Mouse (Mus musculus) activated CD4-positive, CD25-positive, alpha-beta regulatory T cell (primary cell): ENCODE results near the gene Gm14597. TPM values are rescaled to one million over a fixed set of nuclear protein-coding genes. Genes with fewer than 3 reads are reported as not detected.

Experiments
- polyA plus RNA-seq, 2 experiments: library from polyadenylated mRNA; unstranded; fragments of 100-300 nt; shearing (Covaris generic); gene quantifications; one replicate each; pipeline ENCODE4 v1.2.1; 2017

The Gm14597 gene
- not detected for polyA plus RNA-seq

DNA sequence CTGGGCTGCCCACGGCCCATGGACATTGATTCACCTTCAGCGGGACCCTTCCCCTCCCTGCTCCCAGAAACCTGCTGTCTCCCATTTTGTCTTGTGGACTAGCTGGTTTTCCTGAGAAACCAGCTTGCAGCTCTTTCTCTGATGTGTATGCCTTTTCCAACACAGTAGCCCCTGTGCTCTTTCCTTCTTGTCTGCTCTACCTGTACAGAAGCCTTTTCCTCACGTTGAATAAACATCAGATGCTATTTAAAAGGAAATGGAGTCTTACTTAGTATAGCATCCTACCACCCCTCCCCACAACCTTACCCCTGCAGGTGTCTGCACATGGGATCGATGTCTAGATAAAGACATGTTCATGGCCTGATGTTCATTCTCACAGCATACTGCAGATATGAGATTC lies at the start of gene Gm14597:
Gm14597 (minus strand) TSS at position 101 of the 400 bp plus-strand sequence.

DNA sequence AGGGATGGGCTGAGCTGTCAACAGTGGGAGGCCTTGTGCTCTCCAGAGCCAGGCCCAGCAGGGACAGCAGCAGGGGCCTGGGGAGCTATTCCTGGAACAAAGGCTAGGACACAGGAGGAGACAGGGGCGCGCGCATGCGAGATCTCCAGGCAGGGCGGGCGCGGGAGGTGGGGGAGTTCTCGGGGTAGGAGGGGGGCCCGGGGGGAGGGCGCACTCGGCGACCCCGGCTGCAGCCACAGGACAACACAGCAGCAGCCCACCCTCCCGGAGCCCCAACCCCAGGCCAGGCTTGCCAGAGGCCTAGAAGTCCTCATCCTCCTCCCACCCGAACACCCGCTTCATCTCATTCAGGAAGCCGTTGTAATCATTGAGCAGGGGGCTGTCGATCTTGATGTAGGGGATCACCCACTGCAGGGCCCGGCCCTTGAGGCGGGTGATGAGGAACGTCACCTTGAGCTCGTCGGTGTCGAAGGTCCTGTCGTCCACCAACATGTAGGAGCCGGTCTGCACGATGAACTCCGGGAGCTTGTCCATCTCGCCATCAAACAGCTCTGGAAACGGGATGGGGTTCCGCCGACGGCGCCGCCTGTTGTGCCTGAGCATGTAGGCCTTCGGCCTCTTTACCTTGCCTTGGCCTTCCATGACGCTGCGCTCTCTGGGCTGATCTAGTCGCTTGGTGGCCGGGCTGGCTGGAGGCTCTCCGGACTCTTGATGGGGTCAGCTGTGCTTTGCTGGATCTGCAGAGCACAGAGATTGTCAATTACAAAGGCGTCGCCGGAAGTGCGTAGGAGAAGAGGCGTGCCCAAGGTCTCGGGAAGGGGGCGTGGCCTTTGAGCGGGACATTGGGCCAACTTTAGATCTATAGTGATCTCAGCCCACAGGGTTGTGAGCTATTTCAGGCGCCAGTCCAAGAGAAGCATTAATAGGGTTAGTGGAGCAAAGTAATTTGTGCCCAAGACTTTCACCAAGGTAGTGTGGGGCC lies 34.5 kb upstream of the Gm14597 start, which contains the start of gene Rtl8a:
Rtl8a (minus strand) TSS at position 703 of the 982 bp plus-strand sequence.

DNA sequence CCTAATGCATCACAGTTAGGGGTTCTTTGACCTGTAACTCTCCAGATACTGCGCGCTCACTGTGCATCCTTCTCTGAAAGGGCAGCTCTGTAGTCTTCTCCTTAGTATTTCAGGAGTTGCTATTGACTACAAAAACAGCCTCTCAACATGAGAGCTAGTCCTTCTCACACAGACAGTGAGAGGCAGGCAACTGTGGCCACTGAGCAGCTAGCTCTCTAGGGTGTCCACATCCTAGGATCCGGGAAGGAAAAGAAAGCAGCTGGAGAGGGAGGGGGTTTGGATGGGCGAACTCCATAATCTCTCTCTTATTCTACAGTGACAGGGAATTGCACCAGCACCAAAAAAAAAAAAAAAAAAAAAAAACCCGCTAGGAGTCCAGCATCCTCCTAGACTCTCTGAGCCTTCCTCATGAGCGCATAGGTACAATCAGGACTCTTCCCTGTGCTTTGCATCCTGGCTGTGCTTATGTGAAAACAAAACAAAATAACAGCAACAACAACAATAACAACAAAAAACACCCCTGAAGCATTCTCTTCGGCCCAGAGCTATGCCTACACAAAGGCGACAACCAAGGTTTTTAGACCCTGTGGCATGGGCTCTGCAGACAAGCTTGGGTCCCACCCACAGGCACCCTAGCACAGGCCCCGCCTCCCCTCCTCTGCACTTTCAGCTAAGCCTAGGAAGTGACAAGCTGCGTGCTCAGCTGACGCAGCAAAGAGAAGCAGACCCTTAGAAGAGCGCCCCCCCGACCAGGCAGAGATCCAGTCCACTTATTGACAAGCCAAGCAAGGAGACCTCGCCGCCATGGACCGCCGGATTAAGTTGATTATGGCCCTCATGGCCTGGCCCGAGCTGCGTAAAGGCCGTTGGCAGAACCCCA lies 1.3 kb downstream of the Gm14597 start, which contains the start of gene Rtl8c:
Rtl8c (plus strand) TSS at position 791 of the 880 bp plus-strand sequence.

Other genes starting within 250 kb of the Gm14597 start
- 10 to 100 TPM; 16.9 to 20.1 TPM for gene Mospd1, start 238.5 kb downstream of the Gm14597 start, polyA plus RNA-seq
- not detected for gene Etd, start 174.1 kb downstream of the Gm14597 start, polyA plus RNA-seq
- gene Rtl8c, start 947 bp downstream of the Gm14597 start, polyA plus RNA-seq: 10 to 100 TPM; 20.3 to 21.8 TPM
- 10 to 100 TPM; 31.5 to 33.5 TPM for gene Rtl8a, start 34.7 kb upstream of the Gm14597 start, polyA plus RNA-seq
- gene Rtl8b, start 61.4 kb upstream of the Gm14597 start, polyA plus RNA-seq: 10 to 100 TPM; 23.3 to 29.3 TPM
- gene 4930502E18Rik, start 115.8 kb upstream of the Gm14597 start, polyA plus RNA-seq: not detected
- gene 1700013H16Rik, start 148.9 kb upstream of the Gm14597 start, polyA plus RNA-seq: not detected
- not detected for gene Zfp36l3, start 167.4 kb upstream of the Gm14597 start, polyA plus RNA-seq
- 1 to 10 TPM; 1.6 to 4.7 TPM for gene Xlr, start 188.7 kb upstream of the Gm14597 start, polyA plus RNA-seq